Mouse (Mus musculus) embryonic fibroblast, embryonic 13.5 days (primary cell): Measurements from ENCODE around the gene Gpatch8.

Experiments
- CTCF ChIP-seq: IDR thresholded peaks from 2 replicates; pipeline ENCODE4 v1.5.1; 2011; ENCODE audit warnings: mild to moderate bottlenecking, control low read depth, low read length, moderate library complexity, borderline replicate concordance; ENCODE audit not compliant: insufficient read depth
- POLR2A ChIP-seq: IDR thresholded peaks from 2 replicates; pipeline ENCODE4 v1.6.1; 2011; ENCODE audit warnings: low read depth, mild to moderate bottlenecking, control low read depth, low read length, moderate library complexity

GRCm38 (mm10) chr11:102480111-102480510 lies 76.1 kb downstream of the Gpatch8 start:
- TF ChIP-seq POLR2A, result no peak
- no peak for TF ChIP-seq CTCF
